Mouse (Mus musculus): Measurements from ENCODE around the gene Metap1d.

DNA sequence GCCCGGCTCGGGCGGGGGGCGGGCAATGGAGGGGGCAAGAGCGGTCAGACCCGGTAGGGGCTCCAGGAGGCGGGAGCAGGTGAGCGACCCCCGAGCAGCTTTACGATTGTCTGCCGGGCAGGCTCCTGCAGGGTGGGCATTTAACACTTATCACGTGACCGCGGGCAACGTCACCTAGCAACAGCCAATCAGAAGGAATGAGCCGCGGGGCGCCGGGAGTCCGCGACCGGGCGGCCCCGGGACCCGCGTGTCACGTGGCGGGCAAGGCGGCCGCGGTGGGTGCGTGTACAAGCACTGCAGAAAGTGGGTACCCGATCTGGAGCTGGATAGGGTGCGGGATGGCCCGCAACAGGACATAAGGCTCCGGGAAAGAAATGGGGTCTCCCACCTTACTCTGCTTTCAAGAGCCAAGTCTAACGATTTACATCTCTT, 93.6 kb downstream of the Metap1d start, which contains the start of gene Dlx2:
- TF ChIP-seq CTCF (IDR thresholded peaks at IDR 0.05; ENCODE audit: low read depth) (no peak), EP300 (IDR thresholded peaks at IDR 0.05; ENCODE audit: low read depth) (no peak)
